Mouse (Mus musculus) kidney, adult 2 months (tissue): Measurements from ENCODE around the gene Cyp2w1. TPM values are rescaled to one million over a fixed set of nuclear protein-coding genes. Genes with fewer than 3 reads are reported as not detected.

Experiments
- DNase-seq: peaks from one replicate; pipeline ENCODE4 v3.0.0; 2021
- H3K27ac ChIP-seq: fragments of 200-500 bp; 2 replicates; pipeline ENCODE4 v1.5.1; 2012; ENCODE audit warnings: low read depth, low read length, control low read depth, inconsistent platforms; ENCODE audit not compliant: insufficient read depth
- H3K27me3 ChIP-seq: fragments of 200-500 bp; replicated peaks from 2 replicates; pipeline ENCODE4 v1.6.1; 2012; ENCODE audit warnings: mild to moderate bottlenecking, moderate library complexity, low read length, inconsistent platforms; ENCODE audit not compliant: control insufficient read depth, insufficient read depth
- H3K36me3 ChIP-seq: fragments of 200-500 bp; 2 replicates; pipeline ENCODE4 v1.6.1; 2012; ENCODE audit warnings: mild to moderate bottlenecking, moderate library complexity, low read length, inconsistent platforms; ENCODE audit not compliant: control insufficient read depth, insufficient read depth
- H3K4me1 ChIP-seq: fragments of 200-500 bp; 2 replicates; pipeline ENCODE4 v1.6.1; 2011; ENCODE audit warnings: low read length; ENCODE audit not compliant: control insufficient read depth, insufficient read depth
- H3K4me3 ChIP-seq: fragments of 200-500 bp; 2 replicates; pipeline ENCODE4 v1.5.1; 2011; ENCODE audit warnings: mild to moderate bottlenecking, low read depth, low read length, control low read depth; ENCODE audit not compliant: insufficient read depth
- CTCF ChIP-seq: fragments of 200-500 bp; conservative IDR thresholded peaks from 2 replicates; pipeline ENCODE4 v1.5.1; 2011; ENCODE audit warnings: low read depth, mild to moderate bottlenecking, control low read depth, low read length, moderate library complexity, mixed read lengths; ENCODE audit not compliant: insufficient read depth, insufficient read length
- POLR2A ChIP-seq: fragments of 200-500 bp; IDR thresholded peaks from one replicate; pipeline ENCODE4 v1.6.1; 2011; ENCODE audit warnings: low read depth, low read length, control low read depth
- WGBS: fragments of 180-500 bp; shearing (Covaris S2); methylation state at CpG from one replicate; pipeline ENCODE4 v1.1.7; 2018; 5-methylcytosine and 5-hydroxymethylcytosine counted together
- polyA plus RNA-seq: library from polyadenylated mRNA; depleted of rRNA; stranded (reverse); fragments of >200 nt; gene quantifications from 2 replicates; pipeline ENCODE4 v1.2.3, GENCODE M21; 2012

Gene Cyp2w1
- polyA plus RNA-seq, 1 experiment = not detected

DNA sequence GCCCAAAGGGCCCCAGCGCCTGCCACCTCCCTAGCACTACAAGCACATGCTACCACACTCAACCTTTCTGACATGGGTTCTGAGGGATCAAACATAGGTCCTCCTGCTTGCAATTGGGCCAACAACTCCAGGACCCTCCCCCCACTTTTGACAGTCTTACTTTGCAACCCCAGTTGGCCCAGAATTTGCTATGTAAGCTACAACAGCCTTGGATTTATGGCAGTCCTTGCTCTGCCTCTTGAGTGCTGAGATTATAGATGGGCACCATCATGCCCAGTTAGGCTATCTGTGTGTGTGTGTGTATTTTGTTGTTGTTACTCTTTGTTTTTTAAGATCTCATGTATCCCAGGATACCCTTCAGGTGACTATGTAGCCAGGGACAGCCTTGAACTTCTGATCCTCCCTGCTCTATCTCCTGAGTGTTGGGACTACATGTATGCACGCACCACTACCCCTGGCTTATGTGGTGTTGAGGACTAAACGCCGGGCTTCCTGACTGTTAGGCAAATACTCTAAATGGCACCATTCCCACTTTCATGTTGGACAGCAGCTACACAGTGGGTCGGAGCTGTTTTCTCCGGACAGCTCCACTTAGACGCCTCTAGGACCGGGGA lies 27.5 kb downstream of the Cyp2w1 start:
- peaks cover 60% of the 10 kb centered on the region for H3K4me1 ChIP-seq
- no peak for TF ChIP-seq POLR2A
- TF ChIP-seq CTCF = no peak
- 14% methylated on average over 8 of the region's 8 CpGs for WGBS

DNA sequence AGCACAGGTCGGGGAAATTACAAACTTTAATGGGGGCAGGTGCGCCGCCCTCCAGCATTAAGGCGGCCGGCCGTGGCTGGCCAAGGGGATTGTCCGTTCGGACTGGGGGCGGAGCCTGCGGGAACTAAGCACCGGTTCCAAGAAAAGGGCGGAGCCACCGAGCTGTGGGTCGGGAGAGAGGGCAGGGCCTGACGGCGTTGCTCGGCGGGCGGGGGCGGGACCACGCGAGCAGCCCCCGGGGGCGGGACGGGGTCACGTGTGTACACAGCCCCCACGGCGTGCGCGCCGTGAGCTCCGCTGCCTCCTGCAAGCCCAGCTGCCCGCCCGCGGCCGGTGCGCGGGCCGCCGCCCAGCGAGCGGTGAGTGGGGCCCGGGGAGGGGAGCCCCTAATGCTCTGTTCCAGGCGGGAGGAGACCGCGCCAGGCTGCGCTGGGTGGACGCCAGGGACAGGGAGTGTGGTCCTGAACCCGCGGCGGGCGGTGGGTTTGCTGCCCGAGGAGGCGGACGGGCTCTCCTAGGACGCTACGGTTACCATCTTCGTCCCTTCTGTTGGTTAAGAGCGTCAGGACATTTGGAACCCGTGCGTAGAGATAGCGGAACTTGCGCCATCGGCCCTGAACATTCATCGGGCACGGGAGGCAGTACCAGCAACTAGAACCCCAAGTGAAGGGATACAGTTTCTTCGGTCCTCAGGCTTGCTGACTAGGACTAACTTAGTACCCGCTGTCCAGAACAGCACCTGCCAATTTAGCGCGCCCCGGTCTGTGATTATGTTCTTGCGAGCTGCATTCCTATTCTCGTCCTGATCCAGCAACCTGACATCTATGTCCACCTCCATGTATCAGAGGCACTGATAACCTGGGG lies 28.2 kb downstream of the Cyp2w1 start:
- H3K4me1 ChIP-seq = peaks cover 62% of the 10 kb centered on the region
- under 1% methylated on average over 73 of the region's 73 CpGs for WGBS
- H3K27ac ChIP-seq = peak overlapping the region; percentile 98
- TF ChIP-seq POLR2A = no peak
- no peak for TF ChIP-seq CTCF
- H3K4me3 ChIP-seq = peak overlapping the region; percentile 86
- no peaks in the 10 kb centered on the region for H3K36me3 ChIP-seq
- peak; percentile 99 for DNase-seq
- no peaks in the 10 kb centered on the region for H3K27me3 ChIP-seq

More for the DNA sequence above, 27.5 kb downstream of the Cyp2w1 start:
- Histone ChIP-seq H3K4me3 (peak overlapping the region; percentile 5), H3K36me3 (no peaks in the 10 kb centered on the region), H3K27ac (peak overlapping the region; percentile 93), H3K27me3 (no peaks in the 10 kb centered on the region)
- no peak for DNase-seq

DNA sequence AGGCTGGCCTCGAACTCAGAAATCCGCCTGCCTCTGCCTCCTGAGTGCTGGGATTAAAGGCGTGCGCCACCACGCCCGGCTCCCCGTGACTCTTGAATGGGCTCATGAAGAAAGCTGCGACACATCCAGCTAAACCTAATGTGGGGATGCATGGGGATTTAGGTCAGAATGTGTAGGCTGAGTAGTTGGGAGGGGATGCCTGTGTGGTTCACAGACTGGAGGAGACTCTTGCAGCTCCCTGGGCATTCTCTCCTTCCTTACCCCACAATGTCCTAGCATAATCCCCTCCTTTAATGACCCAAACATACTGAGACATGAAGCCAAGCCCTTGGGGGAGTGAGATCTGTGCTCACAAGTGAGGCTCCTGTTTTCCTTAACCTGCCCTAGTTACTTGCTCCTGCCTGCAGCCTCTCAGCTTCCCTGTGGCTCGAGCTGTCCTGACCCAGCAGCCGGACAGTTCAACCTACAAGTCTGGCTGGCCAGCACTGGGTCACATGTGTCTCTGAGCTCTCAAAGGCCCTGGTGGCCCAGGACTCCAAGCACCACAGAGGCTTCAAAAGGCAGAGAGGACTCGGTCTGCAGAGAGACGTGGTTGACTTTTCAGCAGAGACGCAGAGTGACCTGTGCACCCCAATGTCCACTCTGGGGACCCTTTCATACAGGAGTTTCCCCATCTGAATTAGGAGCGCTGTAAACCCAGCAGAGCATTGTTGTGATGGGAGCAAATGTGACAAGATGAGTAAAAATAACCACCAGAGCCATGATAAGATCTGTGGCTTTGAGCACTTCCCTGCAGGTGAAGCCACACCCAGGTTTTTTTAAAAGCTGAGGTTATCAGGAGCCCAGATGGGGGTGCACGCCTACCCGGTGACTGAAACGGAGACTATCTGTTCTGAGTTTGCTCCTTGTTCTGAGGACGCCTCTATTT lies 29.4 kb downstream of the Cyp2w1 start:
- H3K27ac ChIP-seq = peak overlapping the region; percentile 87
- H3K27me3 ChIP-seq = no peaks in the 10 kb centered on the region
- DNase-seq = peak; percentile 68
- no peak for TF ChIP-seq CTCF
- TF ChIP-seq POLR2A = no peak
- H3K4me1 ChIP-seq = peaks cover 65% of the 10 kb centered on the region
- 49% methylated on average over 18 of the region's 18 CpGs for WGBS
- no peaks in the 10 kb centered on the region for H3K36me3 ChIP-seq
- H3K4me3 ChIP-seq = peak overlapping the region; percentile 42

DNA sequence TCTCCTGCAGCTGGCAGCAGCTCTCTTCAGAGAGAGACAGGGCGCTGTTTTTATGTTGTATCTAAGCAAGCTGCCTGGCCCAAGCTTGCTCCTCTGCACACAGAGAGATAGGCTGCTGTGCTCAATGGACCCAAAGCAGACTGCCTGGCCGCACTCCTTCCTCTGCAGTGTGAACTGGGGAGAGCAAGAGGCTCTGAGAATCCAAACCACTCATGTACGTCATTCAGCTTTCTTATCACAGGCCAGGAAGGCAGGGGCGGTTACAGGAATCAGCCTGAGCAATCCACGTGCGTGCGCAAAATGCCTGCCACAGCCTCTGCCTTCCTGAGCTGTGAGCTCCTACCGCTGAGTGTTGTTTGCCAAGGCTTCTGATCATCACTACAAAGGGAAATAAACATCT lies 30.3 kb downstream of the Cyp2w1 start:
- peak overlapping the region; percentile 23 for H3K4me3 ChIP-seq
- 30% methylated on average over 8 of the region's 8 CpGs for WGBS
- H3K4me1 ChIP-seq = peaks cover 63% of the 10 kb centered on the region
- H3K36me3 ChIP-seq = no peaks in the 10 kb centered on the region
- no peaks in the 10 kb centered on the region for H3K27me3 ChIP-seq
- peak; percentile 79 for DNase-seq
- TF ChIP-seq CTCF = no peak; the same call in 1 of the 2 replicates
- TF ChIP-seq POLR2A = peak; percentile 59
- H3K27ac ChIP-seq = peak overlapping the region; percentile 87

- Histone ChIP-seq H3K4me3 (no peak overlapping the region), H3K27me3 (no peaks in the 10 kb centered on the region), H3K27ac (peak overlapping the region; percentile 87; the same call in 1 of the 2 replicates), H3K36me3 (no peaks in the 10 kb centered on the region), H3K4me1 (peaks cover 61% of the 10 kb centered on the region)
- no peak for DNase-seq
- 50% methylated on average over 9 of the region's 9 CpGs for WGBS
- no peak for TF ChIP-seq POLR2A
- TF ChIP-seq CTCF = no peak
Measured at GRCm38 (mm10) chr5:139383234-139383633, 30.8 kb downstream of the Cyp2w1 start.

- TF ChIP-seq POLR2A (no peak), CTCF (0 out of 2 replicates have a peak, but pooled peaks have one; percentile 3)
- DNase-seq = peak; percentile 82
- Histone ChIP-seq H3K4me3 (no peak overlapping the region), H3K36me3 (no peaks in the 10 kb centered on the region), H3K27me3 (no peaks in the 10 kb centered on the region), H3K27ac (peak overlapping the region; percentile 35), H3K4me1 (peaks cover 63% of the 10 kb centered on the region)
- WGBS = 7% methylated on average over 10 of the region's 10 CpGs
Measured at GRCm38 (mm10) chr5:139384531-139384930, 32.1 kb downstream of the Cyp2w1 start.
